Mouse (Mus musculus) MEL (cell line): ENCODE results near the gene Gm19345. TPM values are rescaled to one million over a fixed set of nuclear protein-coding genes. Genes with fewer than 3 reads are reported as not detected.

Experiments
- DNase-seq: peaks from one replicate; pipeline ENCODE4 v3.0.0; 2011; ENCODE audit warnings: low read depth, low spot score
- H3K27ac ChIP-seq: 2 replicates; pipeline ENCODE4 v1.5.1; 2012; ENCODE audit warnings: low read depth, mild to moderate bottlenecking, control low read depth, low read length, moderate library complexity; ENCODE audit not compliant: control insufficient read depth
- H3K27me3 ChIP-seq, 2 experiments: fragments of 150-350 bp in 1 of 2; sonication (generic) in 1 of 2; 2 replicates each; pipeline ENCODE4 v1.6.1; 2012; ENCODE audit warnings: low read length in 2 of 2, mild to moderate bottlenecking in 2 of 2, improper control_type of control experiment in 1 of 2, moderate library complexity in 1 of 2; ENCODE audit not compliant: insufficient read depth in 2 of 2, control insufficient read depth in 1 of 2
- H3K36me3 ChIP-seq, 2 experiments: 2 replicates each; pipeline ENCODE4 v1.6.1; 2012 to 2014; ENCODE audit warnings: low read length in 2 of 2, improper control_type of control experiment in 1 of 2, inconsistent platforms in 1 of 2, mild to moderate bottlenecking in 1 of 2; ENCODE audit not compliant: insufficient read depth in 2 of 2, control insufficient read depth in 1 of 2
- H3K4me1 ChIP-seq, 2 experiments: fragments of 150-350 bp in 1 of 2; sonication (generic) in 1 of 2; 2 replicates each; pipeline ENCODE4 v1.6.1; 2012; ENCODE audit warnings: low read length in 2 of 2, improper control_type of control experiment in 1 of 2, mild to moderate bottlenecking in 1 of 2; ENCODE audit not compliant: insufficient read depth in 2 of 2, control insufficient read depth in 1 of 2
- H3K4me3 ChIP-seq, 2 experiments: fragments of 150-350 bp in 1 of 2; sonication (generic) in 1 of 2; 2 replicates each; pipeline ENCODE4 v1.5.1; 2012; ENCODE audit warnings: low read depth in 2 of 2, low read length in 2 of 2, mild to moderate bottlenecking in 2 of 2, moderate library complexity in 2 of 2, control low read depth in 1 of 2, improper control_type of control experiment in 1 of 2; ENCODE audit not compliant: control insufficient read depth in 1 of 2, insufficient read depth in 1 of 2
- H3K79me2 ChIP-seq: 2 replicates; pipeline ENCODE4 v1.6.1; 2012; ENCODE audit warnings: mild to moderate bottlenecking, low read length, moderate library complexity; ENCODE audit not compliant: control insufficient read depth, poor library complexity, insufficient read depth
- H3K9ac ChIP-seq: 2 replicates; pipeline ENCODE4 v1.6.1; 2012; ENCODE audit warnings: low read depth, mild to moderate bottlenecking, control low read depth, low read length, moderate library complexity; ENCODE audit not compliant: control insufficient read depth, poor library complexity, severe bottlenecking
- H3K9me3 ChIP-seq: fragments of 150-350 bp; sonication (generic); replicated peaks from 2 replicates; pipeline ENCODE4 v1.6.1; 2012; ENCODE audit warnings: mild to moderate bottlenecking, low read length, improper control_type of control experiment, moderate library complexity; ENCODE audit not compliant: insufficient read depth
- BHLHE40 ChIP-seq: IDR thresholded peaks from 2 replicates; pipeline ENCODE4 v1.6.1; 2012; ENCODE audit warnings: low read depth, mild to moderate bottlenecking, inconsistent platforms, low read length, improper control_type of control experiment, borderline replicate concordance
- CHD2 ChIP-seq: IDR thresholded peaks from 2 replicates; pipeline ENCODE4 v1.6.1; 2011; ENCODE audit warnings: low read length, improper control_type of control experiment
- CTCF ChIP-seq, 3 experiments: IDR thresholded peaks in 2 of 3; conservative IDR thresholded peaks in 1 of 3; 2 replicates each; pipeline ENCODE4 v1.5.1; 2011 to 2012; ENCODE audit warnings: low read length in 3 of 3, low read depth in 2 of 3, mild to moderate bottlenecking in 2 of 3, improper control_type of control experiment in 1 of 3, inconsistent platforms in 1 of 3, mixed read lengths in 1 of 3, moderate library complexity in 1 of 3; ENCODE audit not compliant: control insufficient read depth in 1 of 3, insufficient read depth in 1 of 3, poor library complexity in 1 of 3, severe bottlenecking in 1 of 3
- E2F4 ChIP-seq: IDR thresholded peaks from 2 replicates; pipeline ENCODE4 v1.6.1; 2011; ENCODE audit warnings: low read depth, low read length, improper control_type of control experiment, borderline replicate concordance
- ELF1 ChIP-seq: IDR thresholded peaks from 2 replicates; pipeline ENCODE4 v1.6.1; 2014; ENCODE audit warnings: low read depth, mild to moderate bottlenecking, inconsistent platforms, low read length, improper control_type of control experiment, moderate library complexity
- EP300 ChIP-seq, 2 experiments: IDR thresholded peaks; 2 replicates each; pipeline ENCODE4 v1.6.1; 2011; ENCODE audit warnings: improper control_type of control experiment in 2 of 2, low read length in 2 of 2, low read depth in 1 of 2, mild to moderate bottlenecking in 1 of 2
- ETS1 ChIP-seq: IDR thresholded peaks from 2 replicates; pipeline ENCODE4 v1.6.1; 2012; ENCODE audit warnings: low read depth, mild to moderate bottlenecking, inconsistent platforms, low read length, improper control_type of control experiment, moderate library complexity
- HCFC1 ChIP-seq: IDR thresholded peaks from 2 replicates; pipeline ENCODE4 v1.6.1; 2012; ENCODE audit warnings: low read depth, mild to moderate bottlenecking, inconsistent platforms, low read length, improper control_type of control experiment, moderate library complexity
- JUND ChIP-seq: IDR thresholded peaks from 2 replicates; pipeline ENCODE4 v1.6.1; 2011; ENCODE audit warnings: low read depth, mild to moderate bottlenecking, improper control_type of control experiment, low read length
- KAT2A ChIP-seq: conservative IDR thresholded peaks from 2 replicates; pipeline ENCODE4 v1.6.1; 2012; ENCODE audit warnings: low read depth, low read length, improper control_type of control experiment, inconsistent platforms
- MAFK ChIP-seq: IDR thresholded peaks from 2 replicates; pipeline ENCODE4 v1.6.1; 2011; ENCODE audit warnings: low read depth, mild to moderate bottlenecking, low read length, improper control_type of control experiment, borderline replicate concordance
- MYB ChIP-seq: IDR thresholded peaks from 2 replicates; pipeline ENCODE4 v1.6.1; 2011; ENCODE audit warnings: mild to moderate bottlenecking, low read depth, low read length, improper control_type of control experiment
- MYC ChIP-seq: IDR thresholded peaks from 2 replicates; pipeline ENCODE4 v1.6.1; 2011; ENCODE audit warnings: low read depth, mild to moderate bottlenecking, low read length, improper control_type of control experiment, moderate library complexity
- POLR2A ChIP-seq, 2 experiments: IDR thresholded peaks; 2 replicates each; pipeline ENCODE4 v1.6.1; 2011 to 2012; ENCODE audit warnings: low read length in 2 of 2, mild to moderate bottlenecking in 2 of 2, control low read depth in 1 of 2, improper control_type of control experiment in 1 of 2, low read depth in 1 of 2, moderate library complexity in 1 of 2; ENCODE audit not compliant: control insufficient read depth in 1 of 2, insufficient read depth in 1 of 2, poor library complexity in 1 of 2
- POLR2AphosphoS2 ChIP-seq: IDR thresholded peaks from 2 replicates; pipeline ENCODE4 v1.6.1; 2011; ENCODE audit warnings: low read length, improper control_type of control experiment
- RAD21 ChIP-seq: IDR thresholded peaks from 2 replicates; pipeline ENCODE4 v1.6.1; 2011; ENCODE audit warnings: mild to moderate bottlenecking, low read depth, low read length, improper control_type of control experiment
- RCOR1 ChIP-seq: IDR thresholded peaks from 2 replicates; pipeline ENCODE4 v1.6.1; 2012; ENCODE audit warnings: low read depth, mild to moderate bottlenecking, inconsistent platforms, low read length, improper control_type of control experiment
- TAL1 ChIP-seq: IDR thresholded peaks from 2 replicates; pipeline ENCODE4 v1.6.1; 2012; ENCODE audit warnings: mild to moderate bottlenecking, inconsistent platforms, low read length, moderate library complexity, mixed read lengths
- TCF12 ChIP-seq: IDR thresholded peaks from 2 replicates; pipeline ENCODE4 v1.6.1; 2014; ENCODE audit warnings: low read depth, mild to moderate bottlenecking, inconsistent platforms, low read length, improper control_type of control experiment, moderate library complexity
- UBTF ChIP-seq: IDR thresholded peaks from 2 replicates; pipeline ENCODE4 v1.6.1; 2012; ENCODE audit warnings: low read depth, mild to moderate bottlenecking, inconsistent platforms, low read length, improper control_type of control experiment, moderate library complexity, borderline replicate concordance; ENCODE audit not compliant: insufficient read depth
- USF2 ChIP-seq, 2 experiments: IDR thresholded peaks; 2 replicates each; pipeline ENCODE4 v1.6.1; 2011 to 2012; ENCODE audit warnings: improper control_type of control experiment in 2 of 2, low read length in 2 of 2, borderline replicate concordance in 1 of 2, inconsistent platforms in 1 of 2, low read depth in 1 of 2, mild to moderate bottlenecking in 1 of 2; ENCODE audit not compliant: insufficient read depth in 1 of 2
- ZMIZ1 ChIP-seq: IDR thresholded peaks from 2 replicates; pipeline ENCODE4 v1.6.1; 2012; ENCODE audit warnings: low read depth, mild to moderate bottlenecking, inconsistent platforms, low read length, improper control_type of control experiment, moderate library complexity
- ZNF384 ChIP-seq: IDR thresholded peaks from 2 replicates; pipeline ENCODE4 v1.6.1; 2012; ENCODE audit warnings: low read depth, mild to moderate bottlenecking, inconsistent platforms, low read length, improper control_type of control experiment
- polyA plus RNA-seq, 2 experiments: library from polyadenylated mRNA; stranded (reverse) in 1 of 2; unstranded in 1 of 2; fragments of >175 nt in 1 of 2; fragments of >200 nt in 1 of 2; gene quantifications; 2 replicates each; pipeline versions ENCODE4 v1.2.1 to v1.2.4; 2012; ENCODE audit warnings: low replicate concordance in 2 of 2, low read depth in 1 of 2; ENCODE audit not compliant: insufficient read length in 2 of 2, insufficient read depth in 1 of 2, missing spikeins in 1 of 2
- total RNA-seq: library from RNA; depleted of rRNA; stranded (reverse); fragments of 300-350 nt; gene quantifications from 2 replicates; pipeline ENCODE4 v1.2.3, GENCODE M21; 2012

The Gm19345 gene
- total and polyA plus RNA-seq, 3 experiments, result not detected

DNA sequence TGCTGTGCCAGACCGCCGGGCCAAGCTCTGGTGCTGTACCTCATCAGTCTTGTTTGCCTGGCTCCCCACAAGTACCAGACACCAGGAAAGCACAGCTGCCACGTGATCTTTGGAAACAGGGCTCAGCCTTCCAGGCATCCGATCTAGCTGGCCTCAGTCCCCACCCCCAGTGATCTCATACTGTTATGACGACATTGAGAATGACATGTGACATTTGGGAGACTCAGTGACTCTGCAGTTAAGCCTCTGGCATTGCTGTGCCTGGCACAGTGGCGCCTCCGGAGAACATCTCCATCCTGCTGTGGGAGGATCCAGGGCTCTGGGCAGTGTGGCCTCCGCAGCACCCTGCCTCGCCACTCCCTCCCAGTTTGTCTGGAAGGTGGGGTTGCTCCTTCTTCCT lies 20.0 kb upstream of the Gm19345 start:
- DNase-seq, result no peak
- Histone ChIP-seq H3K9ac (no peak overlapping the region), H3K27ac (no peak overlapping the region), H3K36me3 (peaks cover 0 to 4% of the 10 kb centered on the region in 2 experiments; a peak in 1 of 4 replicates), H3K79me2 (no peaks in the 10 kb centered on the region), H3K4me3 (no peak overlapping the region), H3K4me1 (peaks cover 0 to 10% of the 10 kb centered on the region in 2 experiments; a peak in 3 of 4 replicates), H3K9me3 (no peaks in the 10 kb centered on the region), H3K27me3 (no peaks in the 10 kb centered on the region)
- TF ChIP-seq USF2 (IDR thresholded peaks at IDR 0.05; ENCODE audit: borderline replicate concordance in 1 of 2, insufficient read depth in 1 of 2, low read depth in 1 of 2, low read length in 2 of 2) (no peak), KAT2A (no peak), E2F4 (no peak), TCF12 (no peak), JUND (no peak), MYC (no peak), MYB (no peak), RAD21 (no peak), RCOR1 (no peak), BHLHE40 (no peak), UBTF (no peak), POLR2A (IDR thresholded peaks at IDR 0.05; ENCODE audit: control insufficient read depth in 1 of 2, insufficient read depth in 1 of 2, low read depth in 1 of 2, low read length in 2 of 2, poor library complexity in 1 of 2) (no peak)

GRCm38 (mm10) chr7:19834055-19834454 lies 17.7 kb upstream of the Gm19345 start:
- H3K27me3 ChIP-seq, result no peaks in the 10 kb centered on the region
- H3K79me2 ChIP-seq, result no peaks in the 10 kb centered on the region
- no peak overlapping the region for H3K9ac ChIP-seq
- no peaks in the 10 kb centered on the region for H3K9me3 ChIP-seq
- peak; percentile 58 for DNase-seq
- peaks cover 0 to 4% of the 10 kb centered on the region in 2 experiments; a peak in 1 of 4 replicates for H3K36me3 ChIP-seq
- H3K27ac ChIP-seq, result no peak overlapping the region
- peaks cover 0 to 10% of the 10 kb centered on the region in 2 experiments; a peak in 3 of 4 replicates for H3K4me1 ChIP-seq
- TF ChIP-seq ETS1, result no peak
- no peak for TF ChIP-seq HCFC1
- TF ChIP-seq ZNF384, result 0 out of 2 replicates have a peak, but pooled peaks have one; percentile 42
- TF ChIP-seq POLR2AphosphoS2, result no peak
- no peak for TF ChIP-seq KAT2A
- TF ChIP-seq EP300 (IDR thresholded peaks at IDR 0.05; ENCODE audit: low read depth in 1 of 2, low read length in 2 of 2), result no peak
- TF ChIP-seq RCOR1, result no peak
- TF ChIP-seq TAL1, result no peak
- peak; percentile 29 for TF ChIP-seq RAD21
- TF ChIP-seq MYC, result no peak
- TF ChIP-seq CTCF (IDR thresholded peaks at IDR 0.05 in 2 of 3, conservative IDR thresholded peaks at IDR 0.05 in 1 of 3; ENCODE audit: control insufficient read depth in 1 of 3, insufficient read depth in 1 of 3, low read depth in 2 of 3, low read length in 3 of 3, poor library complexity in 1 of 3, severe bottlenecking in 1 of 3), result peak; percentile 52 to 56 (median 54)
- TF ChIP-seq POLR2A (IDR thresholded peaks at IDR 0.05; ENCODE audit: control insufficient read depth in 1 of 2, insufficient read depth in 1 of 2, low read depth in 1 of 2, low read length in 2 of 2, poor library complexity in 1 of 2), result no peak
- TF ChIP-seq CHD2, result no peak
- TF ChIP-seq MAFK, result no peak
- no peak for TF ChIP-seq ZMIZ1
- no peak for TF ChIP-seq ELF1
- no peak overlapping the region for H3K4me3 ChIP-seq
